Mouse (Mus musculus) erythroblast, adult 5-6 weeks (primary cell): ENCODE measurements around the gene Aaas. TPM values are rescaled to one million over a fixed set of nuclear protein-coding genes. Genes with fewer than 3 reads are reported as not detected.
"Not testable (repeated sequence)": the region's sequence is repeated elsewhere in the genome, so short reads cannot be mapped to it uniquely, and the experiment has no call there.

ENCODE experiments used
- ATAC-seq: replicated peaks from 2 replicates; pipeline ENCODE4 v1.8.0; 2016; ENCODE audit warnings: moderate number of reproducible peaks, mild to moderate bottlenecking, moderate TSS enrichment, inconsistent platforms; ENCODE audit not compliant: poor library complexity, low FRiP score, severe bottlenecking
- total RNA-seq, 2 experiments: library from RNA; stranded (forward) in 1 of 2; stranded (reverse) in 1 of 2; fragments of 150-400 nt in 1 of 2; fragments of 200-764, 138-1000 nt in 1 of 2; gene quantifications; 2 replicates each; pipeline versions ENCODE4 v1.2.3 to v1.2.4; 2015 to 2017; ENCODE audit warnings: low replicate concordance in 2 of 2

Gene Aaas
- total RNA-seq, 2 experiments from 2014 or later, result 49.7 to 60.7 TPM

- ATAC-seq, result no peak
Observed at GRCm38 (mm10) chr15:102358834-102359233, 8.3 kb upstream of the Aaas start.

GRCm38 (mm10) chr15:102358126-102358525, 7.6 kb upstream of the Aaas start:
- no peak for ATAC-seq

GRCm38 (mm10) chr15:102356501-102357325, 6.1 kb upstream of the Aaas start:
- no peak for ATAC-seq

GRCm38 (mm10) chr15:102355871-102356441, 5.4 kb upstream of the Aaas start:
- no peak for ATAC-seq

- no peak for ATAC-seq
Observed at GRCm38 (mm10) chr15:102355134-102355870, 4.7 kb upstream of the Aaas start.

GRCm38 (mm10) chr15:102353986-102354385, 3.4 kb upstream of the Aaas start:
- ATAC-seq, result no peak

- no peak for ATAC-seq
Observed at GRCm38 (mm10) chr15:102352177-102352576, 1.6 kb upstream of the Aaas start.

GRCm38 (mm10) chr15:102350942-102351291, 346 bp upstream of the Aaas start:
- peak; percentile 52 for ATAC-seq

- ATAC-seq, result no peak
Observed at GRCm38 (mm10) chr15:102346444-102346843, 4.1 kb downstream of the Aaas start.

GRCm38 (mm10) chr15:102344490-102344889, 6.1 kb downstream of the Aaas start:
- ATAC-seq, result no peak

- ATAC-seq, result no peak
Observed at GRCm38 (mm10) chr15:102341580-102341979, 9.0 kb downstream of the Aaas start.

GRCm38 (mm10) chr15:102339612-102340011, 11.0 kb downstream of the Aaas start:
- no peak for ATAC-seq

GRCm38 (mm10) chr15:102336946-102337345, 13.6 kb downstream of the Aaas start:
- no peak for ATAC-seq

GRCm38 (mm10) chr15:102335925-102336324, 14.6 kb downstream of the Aaas start:
- ATAC-seq, result not testable (repeated sequence)

- no peak for ATAC-seq
Observed at GRCm38 (mm10) chr15:102335254-102335653, 15.3 kb downstream of the Aaas start.

- peak; percentile 94 for ATAC-seq
Observed at GRCm38 (mm10) chr15:102331610-102332015, 19.0 kb downstream of the Aaas start, which contains the start of gene Myg1. TSS of gene Myg1 (plus strand) at chr15:102331709.

GRCm38 (mm10) chr15:102326892-102327291, 23.7 kb downstream of the Aaas start:
- no peak for ATAC-seq

- ATAC-seq, result peak; percentile 99
Observed at GRCm38 (mm10) chr15:102326022-102326576, 24.5 kb downstream of the Aaas start, which contains the start of gene Pfdn5. TSS of gene Pfdn5 (plus strand) at chr15:102326116.

- ATAC-seq, result no peak
Observed at GRCm38 (mm10) chr15:102324654-102325473, 25.7 kb downstream of the Aaas start.
